Mouse (Mus musculus): ENCODE measurements around the gene Rbfox1.

Gene Rbfox1

GRCm38 (mm10) chr16:7051991-7052390 is 1166.8 kb downstream of the Rbfox1 start:
- DNase-seq = no peak

GRCm38 (mm10) chr16:7052408-7052807 is 1167.3 kb downstream of the Rbfox1 start:
- DNase-seq = no peak

GRCm38 (mm10) chr16:7057789-7058188 is 1172.6 kb downstream of the Rbfox1 start:
- DNase-seq = no peak

- no peak for DNase-seq
These were observed 1173.4 kb downstream of the Rbfox1 start for GRCm38 (mm10) chr16:7058556-7058955.

- no peak for DNase-seq
These were observed 1174.4 kb downstream of the Rbfox1 start for GRCm38 (mm10) chr16:7059596-7059995.

GRCm38 (mm10) chr16:7060864-7061263 is 1175.7 kb downstream of the Rbfox1 start:
- no peak for DNase-seq

- DNase-seq = no peak
These were observed 1177.4 kb downstream of the Rbfox1 start for GRCm38 (mm10) chr16:7062512-7062911.

- DNase-seq = no peak
These were observed 1182.0 kb downstream of the Rbfox1 start for GRCm38 (mm10) chr16:7067109-7067508.

GRCm38 (mm10) chr16:7069599-7069998 is 1184.4 kb downstream of the Rbfox1 start:
- no peak for DNase-seq

DNA sequence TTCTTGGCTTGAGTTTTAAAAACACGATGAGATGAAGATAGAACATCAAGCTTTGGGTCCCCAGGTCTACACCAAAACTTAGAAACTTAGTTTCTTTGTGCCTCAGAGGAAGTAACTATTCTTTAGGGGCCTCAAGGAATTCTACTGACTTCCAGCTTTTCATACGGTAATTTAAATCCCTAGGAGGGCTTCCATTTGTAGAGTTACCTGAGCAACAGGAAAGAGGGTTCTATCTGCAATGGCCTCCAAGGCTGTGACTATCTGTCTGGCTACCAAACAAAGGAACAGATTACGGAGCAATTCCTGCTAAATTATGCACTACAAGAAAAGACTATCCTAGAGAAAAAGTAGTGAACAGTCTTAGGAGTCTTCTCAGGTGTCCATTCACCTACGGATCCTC is 1189.6 kb downstream of the Rbfox1 start:
- no peak for DNase-seq

DNA sequence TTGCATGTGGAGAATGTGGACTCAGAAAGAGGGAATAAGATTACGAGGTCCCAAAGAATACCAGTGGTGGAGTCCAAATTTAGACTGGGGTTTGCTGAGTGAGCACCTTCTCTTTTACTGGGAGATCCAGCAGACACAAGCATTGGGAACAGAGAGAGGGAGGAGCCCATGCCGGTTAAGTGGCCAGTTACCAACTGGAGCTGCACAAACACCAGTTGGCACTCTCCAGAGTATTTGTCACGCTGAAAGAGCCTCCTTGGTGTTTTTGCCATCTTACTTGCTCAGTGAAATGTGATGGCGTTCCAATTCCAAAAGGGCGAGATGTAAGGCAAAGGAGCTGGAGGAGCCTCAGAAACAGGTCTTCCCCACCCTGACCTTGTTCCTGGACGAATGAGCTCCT is 1190.6 kb downstream of the Rbfox1 start:
- no peak for DNase-seq

GRCm38 (mm10) chr16:7076305-7076704 is 1191.2 kb downstream of the Rbfox1 start:
- no peak for DNase-seq

DNA sequence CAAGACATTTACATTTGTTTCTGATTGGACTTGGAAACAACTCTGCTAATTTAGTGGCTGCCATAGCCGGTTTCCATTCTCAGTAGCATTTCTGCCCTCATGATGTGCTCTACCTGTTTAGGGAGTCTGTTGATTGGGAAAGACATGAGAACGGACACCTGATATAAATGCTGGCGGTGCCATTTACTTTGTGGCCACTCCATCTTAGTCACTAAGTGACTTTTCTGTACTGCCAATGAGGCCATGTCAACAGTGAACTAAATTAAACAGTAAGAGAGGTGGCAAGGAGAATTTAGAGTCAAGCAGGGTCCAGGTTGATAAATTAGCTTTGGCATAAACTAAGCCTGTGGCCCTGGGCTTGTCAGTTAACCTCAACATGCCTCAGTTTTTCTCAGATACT is 1191.6 kb downstream of the Rbfox1 start:
- no peak for DNase-seq

DNA sequence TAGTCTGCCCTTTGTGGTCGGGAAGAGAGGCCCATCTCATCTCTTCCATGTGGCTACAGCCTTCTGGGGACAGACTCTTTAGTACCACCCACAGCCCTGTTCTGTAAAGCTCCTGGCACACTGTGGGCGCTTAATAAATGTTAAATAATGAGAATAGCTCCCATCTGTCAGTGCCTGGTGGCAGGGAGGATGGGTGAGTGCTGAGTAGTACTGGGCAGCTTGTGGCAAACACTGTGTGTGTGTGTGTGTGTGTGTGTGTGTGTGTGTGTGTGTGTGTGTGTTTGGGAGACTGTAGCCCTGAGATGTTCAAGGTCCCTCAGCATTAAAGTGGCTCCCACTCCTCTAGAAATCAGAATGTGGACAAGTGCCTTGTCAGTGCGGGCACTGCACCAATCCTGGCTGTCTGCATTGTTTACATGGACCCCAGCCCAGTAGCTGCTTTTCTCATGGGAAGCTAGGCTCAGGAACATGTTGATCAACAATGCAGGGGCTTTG is 1196.0 kb downstream of the Rbfox1 start:
- no peak for DNase-seq

DNA sequence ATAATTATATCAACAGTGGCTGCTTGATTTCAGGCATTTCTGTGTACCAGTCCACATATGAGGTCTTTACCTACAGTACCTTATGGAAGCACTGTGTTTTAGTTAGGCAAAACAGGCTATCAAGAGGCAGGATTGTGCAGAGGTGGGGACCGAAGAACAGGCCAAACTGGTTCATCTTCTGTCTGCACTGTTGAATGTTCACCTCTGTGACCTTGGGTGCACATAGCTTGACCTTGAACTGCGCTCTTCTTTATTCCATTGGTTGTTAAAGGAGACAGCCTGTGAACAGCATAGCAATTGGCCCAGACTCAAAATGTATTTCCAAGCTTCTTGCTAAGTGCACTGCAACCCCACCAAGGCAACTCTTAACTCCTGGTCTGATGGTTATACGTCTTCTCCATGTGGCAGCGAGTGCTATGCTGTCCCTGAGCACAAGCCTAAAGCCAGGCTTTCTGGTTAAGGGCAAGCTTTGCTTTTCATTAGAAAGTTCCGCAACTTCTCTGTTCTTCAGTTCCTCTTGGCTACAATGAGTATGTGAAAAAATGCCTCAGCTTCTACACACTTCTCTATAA is 1196.6 kb downstream of the Rbfox1 start:
- no peak for DNase-seq

DNA sequence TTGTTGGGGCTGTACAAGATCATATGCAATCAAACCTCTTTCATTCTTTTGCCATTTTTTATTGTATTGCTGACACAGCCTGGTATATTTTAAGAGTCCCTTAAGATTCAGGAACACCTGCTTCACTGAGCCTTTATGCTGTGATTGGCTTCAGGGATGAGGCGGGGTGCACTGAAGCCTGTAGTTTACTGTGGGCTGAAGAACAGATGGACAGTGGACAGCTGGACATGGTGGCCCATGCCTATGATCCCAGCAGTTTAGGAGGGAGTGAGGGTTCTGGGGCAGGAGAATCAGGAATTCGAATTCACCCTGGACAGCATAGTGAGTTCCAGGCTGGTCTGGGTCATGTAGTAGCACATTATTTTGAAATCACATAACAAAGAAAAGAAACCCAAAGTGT is 1198.8 kb downstream of the Rbfox1 start:
- DNase-seq = no peak

- DNase-seq = no peak
These were observed 1203.7 kb downstream of the Rbfox1 start for GRCm38 (mm10) chr16:7088601-7089430.

DNA sequence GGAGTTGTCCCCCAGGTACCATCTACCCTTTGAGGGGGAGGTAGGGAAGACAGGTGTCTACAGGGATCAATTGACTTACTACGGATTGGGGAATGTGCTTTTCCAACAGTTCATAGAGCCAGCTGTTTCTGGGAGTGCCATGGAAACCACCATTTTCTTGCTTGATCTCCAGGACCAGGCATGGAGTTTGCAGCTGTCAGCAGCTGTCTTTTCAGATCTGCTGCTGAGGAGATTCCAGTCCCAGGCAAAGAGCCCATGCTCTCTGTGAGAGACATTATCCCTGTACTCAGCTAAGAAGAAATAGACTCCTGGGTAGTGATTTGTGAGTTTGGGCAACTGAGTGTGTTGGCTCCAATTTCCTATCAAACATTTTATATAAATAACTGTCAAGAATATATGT is 1204.3 kb downstream of the Rbfox1 start:
- no peak for DNase-seq

- DNase-seq = no peak
These were observed 1205.0 kb downstream of the Rbfox1 start for GRCm38 (mm10) chr16:7090205-7090604.

DNA sequence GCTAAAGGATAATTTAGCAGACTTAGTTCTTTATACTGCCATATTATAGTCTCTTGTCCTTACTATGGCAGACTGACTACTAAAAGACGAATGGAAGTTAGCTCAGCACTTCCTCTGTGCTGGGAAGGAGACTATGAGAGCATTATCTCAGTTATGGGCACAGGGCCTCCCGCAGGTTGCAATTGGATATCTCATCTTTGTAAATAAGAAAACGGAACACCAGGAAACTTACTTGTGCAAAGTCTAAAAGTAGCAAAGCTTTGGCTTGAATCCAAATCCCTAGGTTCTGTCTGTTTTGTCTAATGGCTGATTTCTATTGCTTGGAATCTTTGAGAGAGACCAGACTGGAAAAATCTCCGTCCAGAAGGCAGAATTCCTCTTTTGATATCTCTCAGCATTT is 1207.7 kb downstream of the Rbfox1 start:
- no peak for DNase-seq

DNA sequence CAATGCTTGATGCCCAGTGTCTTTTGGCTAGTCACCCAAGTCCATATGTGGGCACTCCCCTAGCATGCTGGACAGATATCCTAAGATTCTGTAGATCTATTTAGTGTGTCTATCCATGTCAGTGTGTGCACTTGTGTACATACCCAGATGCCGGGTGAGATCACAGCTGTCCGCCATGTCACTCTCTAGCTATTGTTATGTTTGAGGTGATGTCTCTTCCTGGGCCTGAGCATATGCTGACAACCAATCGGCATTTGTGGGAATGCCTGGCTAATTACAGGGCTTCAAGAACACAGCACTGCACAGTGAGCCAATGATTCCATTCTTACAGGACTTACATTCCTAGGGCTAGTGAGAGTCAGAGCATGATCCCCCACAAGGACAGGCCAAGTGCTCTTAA is 1208.5 kb downstream of the Rbfox1 start:
- no peak for DNase-seq

- DNase-seq = no peak
These were observed 1209.1 kb downstream of the Rbfox1 start for GRCm38 (mm10) chr16:7094181-7094749.

DNA sequence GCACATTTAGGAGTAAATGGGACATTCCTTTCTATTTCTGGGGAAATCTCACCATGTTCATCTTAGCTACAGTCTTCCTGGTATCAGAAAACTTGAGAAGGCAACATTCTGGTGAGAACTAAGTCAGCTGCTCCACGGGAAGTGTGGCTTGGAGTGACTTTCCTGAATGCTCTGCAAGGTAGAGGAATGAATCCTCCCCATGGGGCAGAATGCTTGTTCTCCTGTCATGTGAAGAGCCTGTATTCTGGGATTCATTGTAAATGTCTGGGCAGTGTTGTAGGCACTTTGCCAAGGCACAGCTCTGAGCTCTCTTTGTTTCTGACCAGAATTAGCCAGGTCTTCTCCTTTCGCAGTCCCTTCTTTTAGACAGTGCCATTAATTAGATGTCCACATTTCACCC is 1211.9 kb downstream of the Rbfox1 start:
- no peak for DNase-seq

All from thymus, adult 18-20 months (tissue).